Mouse (Mus musculus): ENCODE measurements at regions not wholly inside any gene's neighbourhood (a gene's known extent, or its start where the extent isn't known, plus 50 kb on each side); places are given as distances from the start of the nearest gene placed in this dataset.

DNA sequence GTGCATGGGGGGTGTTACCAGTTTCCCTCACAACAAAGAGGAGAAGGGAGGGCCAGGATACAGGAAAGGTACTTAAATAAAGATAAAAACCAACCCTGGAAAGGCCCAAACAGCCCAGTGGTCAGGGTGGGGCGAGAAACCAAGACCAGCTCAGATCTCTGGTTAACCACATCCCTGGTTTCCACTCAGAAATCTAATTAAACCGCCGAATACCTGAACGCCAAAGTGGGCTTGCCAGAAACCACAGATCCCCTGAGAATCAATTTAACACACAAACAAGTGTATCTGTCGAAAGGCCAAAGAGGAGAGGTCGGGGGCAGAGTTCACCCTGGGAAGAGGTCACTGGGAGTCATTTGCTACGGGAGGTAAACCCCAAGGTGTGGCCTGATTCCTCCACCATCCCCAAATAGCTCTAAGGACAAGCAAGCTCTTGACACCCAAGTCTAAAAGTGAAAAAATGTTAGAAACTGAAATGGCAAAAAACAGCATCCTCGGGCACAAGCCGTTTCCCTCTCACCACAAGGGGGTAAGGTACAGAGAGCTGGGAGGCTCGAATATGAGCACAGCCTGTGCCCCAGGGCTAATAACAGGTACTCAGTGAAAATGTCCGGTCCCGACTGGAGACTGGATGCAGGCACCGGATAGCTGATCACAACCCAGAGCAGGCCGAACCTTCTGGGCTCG, 412.3 kb downstream of the Sox9 start:
- no peak for ATAC-seq (ENCODE audit: low FRiP score, low read depth)
- Histone ChIP-seq H3K36me3 (no peaks in the 10 kb centered on the region), H3K4me3 (no peak overlapping the region), H3K27ac (replicated peaks) (no peak overlapping the region), H3K27me3 (peaks cover 96% of the 10 kb centered on the region), H3K9me3 (no peaks in the 10 kb centered on the region), H3K4me2 (replicated peaks) (no peak overlapping the region), H3K4me1 (peaks cover 31% of the 10 kb centered on the region), H3K9ac (replicated peaks) (no peak overlapping the region)
- WGBS, result 79% methylated on average over 15 of the region's 15 CpGs

All from midbrain, embryonic 12.5 days (tissue).